Mouse (Mus musculus): ENCODE measurements at regions not wholly inside any gene's neighbourhood (a gene's known extent, or its start where the extent isn't known, plus 50 kb on each side); places are given as distances from the start of the nearest gene placed in this dataset.
A peak's percentile ranks its signal among the peaks of the same experiment; 100 is the strongest.

- intact Hi-C loops (cut with DNase I) = loop anchor here (5.0 to 10.0 kb wide), 2 partner anchors 89 to 526 kb away; no protein-coding TSS in a partner anchor
- no peak for DNase-seq (ENCODE audit: low spot score in 2 of 2)
Measured at GRCm38 (mm10) chr6:98631269-98631668, 288.7 kb upstream of the Gm765 start.

DNA sequence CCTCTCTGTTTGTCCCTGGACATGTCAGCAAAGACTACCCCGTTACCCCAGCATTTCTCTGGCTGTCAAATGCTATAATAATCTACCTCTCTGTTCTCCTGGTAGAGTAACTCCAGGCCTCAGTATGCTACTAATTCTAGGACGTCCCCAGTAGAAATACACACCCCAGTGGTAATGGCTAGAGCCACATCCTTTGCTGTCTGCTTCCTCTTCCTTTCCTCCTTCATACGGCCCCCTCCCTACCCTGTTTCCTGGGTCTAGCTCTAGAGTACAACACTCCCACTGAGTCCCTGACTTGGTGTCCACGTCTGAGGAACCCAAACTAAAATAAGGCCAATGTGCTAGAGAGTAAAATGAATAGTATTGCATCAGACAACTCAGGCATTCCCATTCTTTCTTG, 287.1 kb upstream of the Gm765 start:
- DNase-seq (ENCODE audit: low spot score in 2 of 2) = no peak
- intact Hi-C loops (cut with DNase I) = loop anchor here (5.0 to 10.0 kb wide), 2 partner anchors 87 to 525 kb away; no protein-coding TSS in a partner anchor

DNA sequence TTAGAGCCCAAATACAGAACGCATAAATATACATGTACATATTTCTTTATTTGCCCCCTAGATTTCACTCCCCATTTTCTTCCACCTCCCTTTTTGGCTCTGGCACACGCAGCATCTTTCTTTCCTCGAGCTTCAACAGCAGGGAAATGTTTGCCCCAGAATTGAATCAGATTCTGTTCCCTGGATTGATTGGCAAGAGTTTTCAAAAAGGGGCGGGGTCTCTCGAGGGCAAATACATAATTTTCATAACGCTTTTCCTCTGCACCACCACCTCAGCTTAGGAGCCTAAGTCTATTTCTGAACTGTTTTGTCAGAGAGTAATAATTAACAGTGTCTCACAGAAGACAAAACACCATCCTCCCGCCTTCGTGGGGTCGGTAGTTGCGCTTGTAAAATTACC, 283.9 kb upstream of the Gm765 start:
- DNase-seq (ENCODE audit: low spot score in 2 of 2) = no peak
- intact Hi-C loops (cut with DNase I) = no loop called here

GRCm38 (mm10) chr6:98620886-98621285, 278.3 kb upstream of the Gm765 start:
- intact Hi-C loops (cut with DNase I) = no loop called here

GRCm38 (mm10) chr6:98613030-98613429, 270.5 kb upstream of the Gm765 start:
- intact Hi-C loops (cut with DNase I) = no loop called here
- DNase-seq (ENCODE audit: low spot score in 2 of 2) = no peak

More at GRCm38 (mm10) chr6:98620886-98621285, 278.3 kb upstream of the Gm765 start:
- DNase-seq (ENCODE audit: low spot score in 2 of 2) = no peak

GRCm38 (mm10) chr6:98609133-98609532, 266.6 kb upstream of the Gm765 start:
- intact Hi-C loops (cut with DNase I) = no loop called here

GRCm38 (mm10) chr6:98606680-98607079, 264.1 kb upstream of the Gm765 start:
- intact Hi-C loops (cut with DNase I) = no loop called here

More at GRCm38 (mm10) chr6:98609133-98609532, 266.6 kb upstream of the Gm765 start:
- DNase-seq (ENCODE audit: low spot score in 2 of 2) = no peak

DNA sequence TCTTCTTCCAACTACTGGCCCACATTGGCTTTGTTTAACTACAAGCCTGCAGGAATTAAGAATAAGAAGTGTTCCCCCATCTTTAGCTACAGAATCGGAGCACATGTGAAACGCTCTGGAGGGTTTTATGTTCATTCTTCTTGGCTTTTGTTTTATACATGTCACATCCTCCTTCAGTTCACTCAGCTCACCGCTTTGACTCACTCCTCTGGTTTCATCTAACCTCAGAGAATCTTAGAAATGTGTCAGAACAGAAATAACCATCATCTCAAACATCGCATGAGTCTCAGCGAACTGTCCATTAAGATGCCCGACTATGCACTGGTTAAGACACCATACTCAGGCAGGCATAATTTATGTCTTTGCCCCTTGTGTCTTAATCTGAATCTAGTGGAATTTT, 255.1 kb upstream of the Gm765 start:
- intact Hi-C loops (cut with DNase I) = no loop called here

More at GRCm38 (mm10) chr6:98606680-98607079, 264.1 kb upstream of the Gm765 start:
- DNase-seq (ENCODE audit: low spot score in 2 of 2) = no peak

DNA sequence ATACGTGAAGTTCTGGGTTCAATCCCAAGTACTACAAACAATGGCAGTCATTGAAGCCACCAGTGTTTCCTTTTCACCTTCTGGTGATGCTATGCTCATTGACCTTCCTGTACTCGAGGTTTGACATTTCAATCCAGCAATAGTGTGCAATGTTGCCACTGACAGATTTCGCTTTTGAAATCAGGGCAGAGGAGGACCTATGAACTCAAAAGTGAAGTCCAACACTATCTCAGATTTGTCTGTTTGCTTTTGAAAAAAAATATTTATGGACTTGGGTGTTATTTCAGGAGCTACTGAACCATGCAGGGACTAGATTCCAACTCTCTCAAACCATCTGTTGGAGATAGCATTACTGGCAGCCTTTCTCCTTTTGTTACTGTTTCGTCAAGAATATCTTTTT, 248.4 kb upstream of the Gm765 start:
- DNase-seq (ENCODE audit: low spot score in 2 of 2) = no peak
- intact Hi-C loops (cut with DNase I) = no loop called here

More for the DNA sequence above, 255.1 kb upstream of the Gm765 start:
- DNase-seq (ENCODE audit: low spot score in 2 of 2) = no peak

- intact Hi-C loops (cut with DNase I) = no loop called here
- no peak for DNase-seq (ENCODE audit: low spot score in 2 of 2)
Measured at GRCm38 (mm10) chr6:98588979-98589378, 246.4 kb upstream of the Gm765 start.

DNA sequence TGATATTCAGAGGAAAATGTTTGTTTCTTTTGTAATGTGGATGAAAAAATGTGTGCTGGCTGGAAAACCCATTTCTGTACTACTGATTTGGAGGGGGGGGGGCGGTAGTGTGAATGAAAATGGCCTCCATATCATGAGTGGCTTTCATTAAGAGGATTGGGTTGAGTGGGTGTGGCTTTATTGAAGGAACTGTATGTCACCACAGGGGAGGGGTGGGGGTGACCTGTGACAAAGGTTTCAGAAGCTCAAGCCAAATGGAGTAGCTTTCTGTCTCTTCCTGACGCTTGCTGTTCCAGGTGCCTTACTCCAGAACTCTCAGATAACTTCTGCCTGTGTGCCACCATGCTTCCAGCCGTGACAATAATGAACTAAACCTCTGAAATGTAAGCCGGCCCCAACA, 242.0 kb upstream of the Gm765 start:
- intact Hi-C loops (cut with DNase I) = no loop called here
- no peak for DNase-seq (ENCODE audit: low spot score in 2 of 2)

- intact Hi-C loops (cut with DNase I) = no loop called here
Measured at GRCm38 (mm10) chr6:98582826-98583225, 240.3 kb upstream of the Gm765 start.

DNA sequence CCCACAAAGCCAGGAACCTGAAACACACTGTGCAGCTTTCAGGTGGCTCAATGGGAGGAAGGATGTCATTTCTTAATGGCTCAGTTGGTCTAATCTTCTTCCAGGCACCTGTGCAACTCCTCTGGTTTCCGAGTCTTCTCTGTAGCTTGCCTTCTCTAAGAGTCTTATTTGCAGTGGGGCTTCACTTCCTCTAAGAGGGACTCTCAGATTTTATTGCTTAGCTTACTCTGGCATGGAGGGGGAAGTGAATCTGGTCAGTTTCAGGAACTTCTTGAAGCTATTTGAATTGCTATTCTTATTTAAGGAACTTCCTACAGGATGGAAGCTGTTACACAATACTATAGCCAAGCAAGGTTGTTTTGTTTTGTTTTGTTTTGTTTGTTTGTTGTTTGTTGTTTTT, 232.7 kb upstream of the Gm765 start:
- intact Hi-C loops (cut with DNase I) = no loop called here
- no peak for DNase-seq (ENCODE audit: low spot score in 2 of 2)

More at GRCm38 (mm10) chr6:98582826-98583225, 240.3 kb upstream of the Gm765 start:
- no peak for DNase-seq (ENCODE audit: low spot score in 2 of 2)

DNA sequence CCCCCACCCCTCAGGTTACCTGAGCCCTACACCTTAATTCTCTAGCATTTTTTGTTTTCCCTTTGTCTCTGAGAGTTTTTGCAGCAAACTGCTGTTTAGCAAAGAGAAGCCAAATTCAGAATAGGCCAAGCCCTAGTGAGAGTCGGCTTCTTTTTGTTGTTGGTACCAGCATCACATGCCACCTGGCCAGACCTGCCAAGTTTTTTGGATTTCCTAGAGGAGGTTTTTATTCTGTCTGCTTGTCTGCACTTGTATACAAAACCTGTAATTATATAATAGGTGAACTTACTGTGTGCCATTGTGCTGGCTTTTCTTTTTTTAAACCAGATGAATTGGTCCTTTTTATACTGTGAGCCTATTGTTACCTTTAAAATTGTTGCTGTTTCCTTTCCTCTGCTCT, 213.1 kb upstream of the Gm765 start:
- intact Hi-C loops (cut with DNase I) = no loop called here
- DNase-seq (ENCODE audit: low spot score in 2 of 2) = no peak

DNA sequence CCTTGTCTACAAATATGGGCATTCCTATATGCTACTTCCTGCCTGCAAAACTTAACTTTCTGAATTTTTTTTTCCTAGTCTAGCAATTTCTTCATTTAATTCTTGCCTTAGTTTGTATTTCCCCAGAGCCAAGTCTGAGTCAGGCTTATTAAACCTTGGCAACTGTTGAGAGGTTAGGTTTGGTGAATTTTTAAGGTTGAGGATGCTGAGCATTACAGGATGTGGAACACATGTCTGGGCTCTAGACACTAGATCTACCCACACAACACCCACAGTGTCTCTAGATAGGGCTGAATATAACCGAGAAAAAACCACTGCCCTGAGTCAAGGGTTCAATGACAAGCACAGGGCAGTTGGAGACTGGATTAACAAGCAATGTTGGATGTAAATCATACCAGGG, 211.4 kb upstream of the Gm765 start:
- peak in 1 of 2 experiments; percentile 19 for DNase-seq (ENCODE audit: low spot score in 2 of 2)
- intact Hi-C loops (cut with DNase I) = no loop called here

DNA sequence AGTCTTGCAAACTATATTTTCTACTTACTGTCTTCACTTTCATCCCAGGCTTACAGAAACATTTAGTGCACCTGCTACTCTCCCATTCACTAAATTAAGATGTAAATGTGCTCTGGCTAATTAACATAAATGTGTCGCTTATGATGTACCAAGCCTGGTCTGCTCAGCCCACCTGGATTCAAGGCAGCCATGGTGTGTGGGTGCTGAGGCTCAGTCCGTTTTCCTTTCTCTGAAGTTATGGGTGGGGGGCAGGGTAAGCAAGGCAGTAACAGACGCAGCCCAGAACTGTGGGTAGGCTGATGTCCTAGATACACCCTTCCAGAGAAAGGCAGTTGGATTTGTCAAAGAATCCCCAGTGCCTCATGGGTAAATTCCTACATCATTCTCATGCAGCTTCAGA, 209.2 kb upstream of the Gm765 start:
- DNase-seq (ENCODE audit: low spot score in 2 of 2) = peak in 1 of 2 experiments; percentile 70

DNA sequence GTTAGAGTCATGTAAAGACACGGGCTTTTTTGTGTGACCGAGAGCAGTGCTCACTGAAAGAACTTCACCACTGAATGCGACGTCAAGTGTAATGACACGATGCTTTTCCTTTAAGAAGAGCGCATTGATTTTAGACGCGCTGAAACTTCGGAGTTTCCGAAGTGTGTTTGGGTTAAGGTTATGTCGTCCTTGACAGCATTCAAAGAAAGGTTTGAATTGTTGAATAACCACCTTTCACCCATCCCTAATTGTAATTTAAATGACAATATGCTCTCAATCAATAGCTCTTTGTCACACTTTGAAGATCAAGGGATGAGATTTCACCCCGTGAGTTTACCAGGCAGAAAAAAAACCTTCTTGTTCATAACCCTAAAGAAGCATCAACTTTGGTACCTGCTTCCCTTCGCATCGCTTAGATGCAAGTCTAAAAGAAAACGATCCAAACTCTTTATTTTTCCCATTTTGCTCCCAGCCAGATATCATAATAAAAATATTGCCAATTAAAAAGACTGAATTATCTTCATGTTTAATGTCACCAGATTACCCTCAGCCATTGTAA, 184.4 kb upstream of the Gm765 start:
- no peak for DNase-seq (ENCODE audit: low spot score in 2 of 2)
- intact Hi-C loops (cut with DNase I) = loop anchor here (5.0 to 10.0 kb wide), 5 partner anchors 395 to 1070 kb away; no protein-coding TSS in a partner anchor

More for the DNA sequence above, 209.2 kb upstream of the Gm765 start:
- intact Hi-C loops (cut with DNase I) = no loop called here

DNA sequence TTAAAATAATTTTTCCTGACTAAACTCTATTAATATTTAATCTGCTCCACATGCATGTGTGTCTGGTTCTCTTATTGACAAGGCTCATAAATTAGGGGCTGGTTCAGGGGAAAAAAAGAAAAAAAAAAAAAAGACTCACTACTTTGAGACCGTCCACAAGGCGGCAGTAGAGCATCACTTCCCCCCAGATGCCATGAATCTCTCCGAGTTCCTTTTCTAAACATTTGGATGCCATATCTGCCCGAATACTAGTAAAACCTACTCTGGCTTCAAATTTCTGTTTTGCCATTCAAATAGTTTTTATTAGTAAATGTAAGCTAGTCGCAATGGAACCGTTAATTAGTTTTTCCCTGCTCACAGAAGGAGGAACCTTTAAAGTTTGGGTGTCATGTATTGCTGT, 182.7 kb upstream of the Gm765 start:
- intact Hi-C loops (cut with DNase I) = loop anchor here (5.0 to 10.0 kb wide), 5 partner anchors 393 to 1072 kb away; no protein-coding TSS in a partner anchor

GRCm38 (mm10) chr6:98524659-98525058, 182.1 kb upstream of the Gm765 start:
- intact Hi-C loops (cut with DNase I) = loop anchor here (5.0 to 10.0 kb wide), 5 partner anchors 392 to 1073 kb away; no protein-coding TSS in a partner anchor
- no peak for DNase-seq (ENCODE audit: low spot score in 2 of 2)

More for the DNA sequence above, 182.7 kb upstream of the Gm765 start:
- peak; percentile 60 to 67 for DNase-seq (ENCODE audit: low spot score in 2 of 2)

DNA sequence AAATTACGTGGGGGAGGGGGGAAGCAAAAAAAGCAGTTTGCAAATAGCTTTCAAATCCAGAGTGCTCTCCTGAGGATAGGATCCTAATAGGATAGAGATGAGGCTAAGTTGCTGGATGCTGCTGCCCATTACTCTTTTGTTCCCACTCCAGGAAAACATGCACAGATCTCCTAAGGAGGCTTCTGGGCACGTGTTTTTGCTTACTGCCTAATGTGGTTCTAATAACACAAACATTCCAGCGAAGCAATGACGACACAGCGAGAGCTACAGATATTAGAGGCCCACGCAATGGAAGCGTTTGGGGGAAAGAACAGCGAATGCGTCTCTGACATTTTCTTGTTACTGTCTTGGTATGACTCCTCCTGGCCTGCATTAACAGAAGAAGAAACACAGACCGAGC, 179.0 kb upstream of the Gm765 start:
- no peak for DNase-seq (ENCODE audit: low spot score in 2 of 2)
- intact Hi-C loops (cut with DNase I) = loop anchor here (10.0 kb wide), 1 partner anchor 413 kb away; no protein-coding TSS in a partner anchor

DNA sequence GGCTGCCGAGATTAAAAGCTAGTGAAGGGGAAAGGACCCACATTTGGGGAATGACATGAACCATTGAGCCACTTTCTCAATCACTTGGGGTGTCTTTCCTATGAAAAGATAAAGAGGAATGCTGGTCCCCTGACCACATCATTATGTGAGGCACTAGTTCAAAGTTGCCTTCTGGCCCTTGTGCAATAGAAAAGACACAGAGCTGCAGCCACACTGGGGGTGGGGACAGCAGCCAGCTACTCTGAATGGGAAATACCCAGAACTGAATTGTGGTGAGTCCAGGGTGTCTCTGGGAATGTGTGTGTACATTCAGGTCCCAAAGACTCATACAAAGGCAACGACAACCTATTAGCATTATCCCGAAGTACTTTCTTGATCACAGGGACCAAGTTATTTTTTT, 172.3 kb upstream of the Gm765 start:
- intact Hi-C loops (cut with DNase I) = loop anchor here (5.0 to 10.0 kb wide), 3 partner anchors 98 to 388 kb away; no protein-coding TSS in a partner anchor

More for the DNA sequence above, 172.3 kb upstream of the Gm765 start:
- DNase-seq (ENCODE audit: low spot score in 2 of 2) = no peak

Measured in left cerebral cortex, postnatal 25 days (tissue).